Mouse (Mus musculus) ES-E14 (cell line): ENCODE results near the gene Ccdc93. TPM values are rescaled to one million over a fixed set of nuclear protein-coding genes. Genes with fewer than 3 reads are reported as not detected.

Source experiments
- DNase-seq: peaks from one replicate; pipeline ENCODE4 v3.0.0-alpha.2; 2013; ENCODE audit warnings: low read depth, low spot score
- H3K27ac ChIP-seq: 2 replicates; pipeline ENCODE4 v1.5.1; 2012; ENCODE audit warnings: low read depth, mild to moderate bottlenecking, low read length, moderate library complexity, mixed read lengths; ENCODE audit not compliant: poor library complexity, insufficient read depth, severe bottlenecking
- H3K36me3 ChIP-seq: 2 replicates; pipeline ENCODE4 v1.6.1; 2012; ENCODE audit warnings: mild to moderate bottlenecking, low read length, moderate library complexity, mixed read lengths; ENCODE audit not compliant: control insufficient read depth, poor library complexity, insufficient read depth, severe bottlenecking
- H3K4me1 ChIP-seq, 2 experiments: fragments of 150-350 bp in 1 of 2; sonication (generic) in 1 of 2; 2 replicates each; pipeline ENCODE4 v1.6.1; 2012; ENCODE audit warnings: low read length in 2 of 2, mild to moderate bottlenecking in 1 of 2, mixed read lengths in 1 of 2; ENCODE audit not compliant: control insufficient read depth in 2 of 2, insufficient read depth in 2 of 2, poor library complexity in 1 of 2
- H3K4me3 ChIP-seq, 2 experiments: fragments of 150-350 bp in 1 of 2; sonication (generic) in 1 of 2; 2 replicates each; pipeline ENCODE4 v1.5.1; 2012; ENCODE audit warnings: low read length in 2 of 2, low read depth in 1 of 2, mild to moderate bottlenecking in 1 of 2, mixed read lengths in 1 of 2; ENCODE audit not compliant: insufficient read depth in 1 of 2, poor library complexity in 1 of 2, severe bottlenecking in 1 of 2
- H3K9ac ChIP-seq: 2 replicates; pipeline ENCODE4 v1.6.1; 2012; ENCODE audit warnings: low read depth, mild to moderate bottlenecking, low read length, mixed read lengths; ENCODE audit not compliant: poor library complexity, insufficient read depth, severe bottlenecking
- H3K9me3 ChIP-seq: fragments of 150-350 bp; sonication (generic); 2 replicates; pipeline ENCODE4 v1.6.1; 2012; ENCODE audit warnings: low read depth, mild to moderate bottlenecking, low read length; ENCODE audit not compliant: control insufficient read depth, insufficient read depth
- CHD2 ChIP-seq: IDR thresholded peaks from 2 replicates; pipeline ENCODE4 v1.6.1; 2014; ENCODE audit warnings: mild to moderate bottlenecking, low read depth, low read length, inconsistent platforms
- HCFC1 ChIP-seq: IDR thresholded peaks from 2 replicates; pipeline ENCODE4 v1.6.1; 2012; ENCODE audit warnings: low read length, inconsistent platforms, borderline replicate concordance; ENCODE audit not compliant: insufficient read depth
- MAFK ChIP-seq: IDR thresholded peaks from 2 replicates; pipeline ENCODE4 v1.6.1; 2014; ENCODE audit warnings: mild to moderate bottlenecking, low read depth, low read length, inconsistent platforms; ENCODE audit not compliant: insufficient read depth
- ZC3H11A ChIP-seq: IDR thresholded peaks from 2 replicates; pipeline ENCODE4 v1.6.1; 2012; ENCODE audit warnings: low read depth, mild to moderate bottlenecking, inconsistent platforms, low read length, borderline replicate concordance
- ZNF384 ChIP-seq: IDR thresholded peaks from 2 replicates; pipeline ENCODE4 v1.6.1; 2012; ENCODE audit warnings: low read depth, low read length, inconsistent platforms
- in situ Hi-C, 2 experiments: fragments of 600-800 bp; cut with MboI; formaldehyde crosslinking; loops; one replicate each; pipeline ENCODE4 v1.15.1; 2025; ENCODE audit warnings: low sequenced_read_pairs in 2 of 2, inconsistent platforms in 1 of 2; ENCODE audit not compliant: unreplicated experiment in 2 of 2
- total RNA-seq: library from RNA; depleted of rRNA; stranded (reverse); fragments of 300-350 nt; gene quantifications from 2 replicates; pipeline ENCODE4 v1.2.3, GENCODE M21; 2012

Ccdc93 gene
- total RNA-seq, 1 experiment, result 11.7 TPM

DNA sequence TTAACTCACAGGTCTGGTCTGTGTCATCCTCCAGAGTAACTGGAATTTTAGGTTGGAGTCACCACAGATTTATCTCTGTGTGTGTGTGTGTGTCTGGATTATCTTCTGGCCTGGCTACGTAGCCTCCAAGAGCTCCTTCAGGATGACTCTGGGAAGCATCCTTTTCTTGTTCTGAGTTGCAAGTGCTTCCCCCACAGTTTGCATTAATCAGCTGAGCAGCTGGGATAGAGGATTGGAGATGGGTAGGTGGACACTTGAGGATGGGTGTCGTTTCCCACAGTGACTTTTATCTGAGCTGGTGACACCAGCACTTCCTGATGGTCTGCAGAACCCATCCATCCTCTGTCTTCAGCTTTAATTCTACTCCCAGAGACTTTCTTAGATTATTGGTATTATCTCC, 116.0 kb downstream of the Ccdc93 start:
- no peak overlapping the region for H3K9ac ChIP-seq
- in situ Hi-C loops, result no loop called here
- H3K4me1 ChIP-seq, result no peaks in the 10 kb centered on the region
- DNase-seq, result no peak
- no peaks in the 10 kb centered on the region for H3K9me3 ChIP-seq
- H3K27ac ChIP-seq, result no peak overlapping the region
- H3K36me3 ChIP-seq, result 0 out of 2 replicates have a peak, but pooled peaks cover 2% of the 10 kb centered on the region
- no peak overlapping the region for H3K4me3 ChIP-seq
- TF ChIP-seq ZNF384 (no peak), ZC3H11A (no peak), MAFK (no peak), CHD2 (no peak), HCFC1 (no peak)

GRCm38 (mm10) chr1:121548667-121549066, 117.8 kb downstream of the Ccdc93 start:
- Histone ChIP-seq H3K9me3 (no peaks in the 10 kb centered on the region), H3K4me3 (no peak overlapping the region), H3K9ac (no peak overlapping the region), H3K27ac (no peak overlapping the region), H3K36me3 (peaks cover 8% of the 10 kb centered on the region), H3K4me1 (no peaks in the 10 kb centered on the region)
- in situ Hi-C loops, result no loop called here
- TF ChIP-seq ZNF384 (no peak), MAFK (no peak), HCFC1 (no peak), CHD2 (no peak), ZC3H11A (no peak)
- no peak for DNase-seq

GRCm38 (mm10) chr1:121549456-121549855, 118.6 kb downstream of the Ccdc93 start:
- TF ChIP-seq MAFK, result no peak
- no peak for TF ChIP-seq HCFC1
- no peak for TF ChIP-seq CHD2
- TF ChIP-seq ZC3H11A, result no peak
- no peak for TF ChIP-seq ZNF384
- H3K9ac ChIP-seq, result no peak overlapping the region
- H3K4me1 ChIP-seq, result no peaks in the 10 kb centered on the region
- no peak for DNase-seq
- H3K4me3 ChIP-seq, result no peak overlapping the region
- in situ Hi-C loops, result no loop called here
- H3K36me3 ChIP-seq, result peaks cover 13% of the 10 kb centered on the region
- no peak overlapping the region for H3K27ac ChIP-seq
- H3K9me3 ChIP-seq, result no peaks in the 10 kb centered on the region

GRCm38 (mm10) chr1:121550801-121551456, 120.1 kb downstream of the Ccdc93 start:
- H3K4me3 ChIP-seq, result no peak overlapping the region
- H3K9ac ChIP-seq, result no peak overlapping the region
- no peak for DNase-seq
- H3K9me3 ChIP-seq, result no peaks in the 10 kb centered on the region
- H3K4me1 ChIP-seq, result no peaks in the 10 kb centered on the region
- no peak overlapping the region; the same call in 1 of the 2 replicates for H3K27ac ChIP-seq
- H3K36me3 ChIP-seq, result peaks cover 23% of the 10 kb centered on the region
- in situ Hi-C loops, result no loop called here
- TF ChIP-seq CHD2, result no peak
- TF ChIP-seq ZNF384, result no peak
- TF ChIP-seq ZC3H11A, result no peak
- TF ChIP-seq HCFC1, result no peak
- no peak for TF ChIP-seq MAFK
